Mouse (Mus musculus) layer of hippocampus, adult 9-10 months (tissue): ENCODE data around the gene Brdt.
A peak's percentile ranks its signal among the peaks of the same experiment; 100 is the strongest.

Experiments used
- DNase-seq: peaks from one replicate; pipeline ENCODE4 v3.0.0; 2022; ENCODE audit warnings: low spot score

Gene Brdt

DNA sequence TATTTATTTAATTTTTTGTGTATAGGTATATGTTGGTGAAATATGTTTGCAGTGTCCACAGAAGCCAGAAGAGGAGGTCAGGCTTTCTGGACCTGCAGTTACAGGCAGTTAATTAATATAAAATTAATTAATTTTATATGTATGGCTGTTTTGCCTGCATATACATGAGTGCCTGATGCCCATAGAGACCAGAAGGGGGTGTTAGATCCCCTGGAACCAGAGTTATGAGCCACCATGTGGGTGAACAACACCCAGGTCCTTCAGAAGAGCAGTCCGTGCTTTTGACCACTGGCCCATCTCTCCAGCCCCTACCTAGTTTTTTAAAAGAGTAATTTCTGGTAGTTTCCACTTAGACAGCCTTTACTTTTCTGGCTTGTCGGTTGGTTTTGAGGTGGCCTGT lies 81.3 kb downstream of the Brdt start:
- no peak for DNase-seq

DNA sequence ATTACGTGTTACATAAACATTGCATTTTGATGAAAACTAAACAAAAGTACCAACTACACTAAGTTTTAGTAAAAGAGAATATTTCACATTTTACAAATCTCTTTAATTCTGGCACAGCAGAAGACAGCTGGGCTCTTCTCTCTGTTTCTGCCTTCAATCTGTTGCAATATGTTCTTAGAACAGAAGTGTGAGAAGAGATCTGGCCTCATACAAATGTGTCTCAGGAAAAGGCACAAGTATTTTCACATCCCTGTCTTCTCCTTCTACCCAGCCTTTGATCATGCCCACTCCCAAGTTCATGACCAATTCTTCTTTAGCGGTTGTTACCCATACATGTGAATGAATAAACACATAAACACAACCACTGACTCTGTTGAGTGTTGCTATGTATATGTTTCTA lies 84.1 kb downstream of the Brdt start:
- peak; percentile 61 for DNase-seq

- DNase-seq, result no peak
Measured at GRCm38 (mm10) chr5:107421676-107422075, 90.7 kb downstream of the Brdt start.

DNA sequence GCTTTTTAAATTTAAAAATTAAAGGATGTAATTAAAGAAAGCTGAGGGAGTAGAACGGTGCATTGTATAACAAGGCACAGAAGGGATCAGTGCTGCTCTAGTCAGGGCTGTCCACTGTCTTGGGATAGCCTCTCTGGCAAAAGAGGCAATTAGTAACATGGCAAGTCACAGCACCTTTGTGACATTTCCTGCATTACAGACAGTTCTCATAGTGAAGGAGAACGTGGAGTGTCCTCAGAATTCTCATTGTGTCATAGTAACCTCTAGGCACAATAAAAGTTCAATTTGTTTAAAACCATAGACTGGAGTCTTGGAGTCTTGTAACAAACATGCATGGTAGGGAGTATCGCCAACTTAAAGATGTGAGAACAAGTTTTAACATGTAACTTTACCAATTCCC lies 100.3 kb downstream of the Brdt start, which contains the start of gene Lpcat2b:
TSS of gene Lpcat2b (plus strand) at position 301 of the 400 bp plus-strand sequence.
- DNase-seq, result no peak

GRCm38 (mm10) chr5:107434001-107434400 lies 103.0 kb downstream of the Brdt start:
- DNase-seq, result no peak

DNA sequence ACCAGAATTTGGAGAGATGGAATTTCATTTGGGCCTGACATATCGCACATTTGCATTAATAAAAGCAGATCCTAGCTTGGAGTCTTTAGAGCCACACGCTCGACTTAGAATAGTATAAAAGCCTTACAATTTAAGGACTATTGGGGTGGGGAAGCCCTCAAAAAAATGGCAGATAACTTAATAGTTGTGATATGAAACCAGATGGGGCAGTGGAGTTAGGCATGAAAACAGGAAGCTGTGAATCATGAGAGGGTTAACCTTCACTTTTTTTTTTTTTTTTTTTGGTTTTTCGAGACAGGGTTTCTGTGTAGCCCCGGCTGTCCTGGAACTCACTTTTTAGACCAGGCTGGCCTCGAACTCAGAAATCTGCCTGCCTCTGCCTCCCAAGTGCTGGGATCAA lies 105.2 kb downstream of the Brdt start:
- DNase-seq, result no peak
